In the genomic region with DNA sequence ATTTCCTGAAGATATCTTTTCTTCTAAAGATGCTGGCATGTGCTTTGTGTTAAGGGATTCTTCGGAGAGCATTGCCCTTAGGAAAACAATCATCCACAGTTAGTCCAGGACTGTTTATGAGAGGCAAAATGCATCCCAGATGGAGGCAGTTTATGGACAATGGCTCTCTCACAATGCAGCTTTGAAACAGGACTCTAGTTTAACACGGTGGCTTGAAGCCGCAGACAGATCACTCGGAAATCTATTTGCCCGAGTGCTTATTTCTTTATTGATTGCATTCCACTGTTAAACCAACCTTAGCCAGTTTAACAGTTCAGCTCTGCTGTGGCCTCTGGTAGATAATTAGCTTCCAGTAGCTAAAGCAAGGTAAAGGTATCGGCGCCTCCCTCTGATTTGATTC, we compare ENCODE assay signal across 11 mouse cellular contexts.
DNase-seq lines count a peak whose midpoint lies in the region; ATAC-seq and TF ChIP-seq lines count a peak whose summit lies in the region.
"Had no signal": no experiment of that assay in that cellular context is flagged by ENCODE, and none has a peak within 500 bp of the region (broad histone marks: within the 10 kb centered on the region; RNA-seq: fewer than 3 reads in every experiment).

No protein-coding gene starts in this region.

- no peak for ATAC-seq in midbrain, postnatal 0 days (ENCODE audit: low FRiP score)
- ATAC-seq in embryonic facial prominence, embryonic 15.5 days (ENCODE audit: insufficient number of reproducible peaks, low FRiP score, low TSS enrichment, low read depth): peak; percentile 47; the same call in 1 of the 2 replicates
- no peak for ATAC-seq in CD4-positive, CD25-positive, alpha-beta regulatory T cell, adult 4 months
- ATAC-seq: intestine, postnatal 0 days had no signal

- peaks cover 14% of the 10 kb centered on the region; the same call in 1 of the 2 replicates for H3K4me1 ChIP-seq in midbrain, embryonic 10.5 days
- no peaks in the 10 kb centered on the region for H3K4me1 ChIP-seq in midbrain, postnatal 0 days (ENCODE audit: insufficient read depth, low read length)
- H3K4me1 ChIP-seq in embryonic facial prominence, embryonic 15.5 days: peaks cover 53% of the 10 kb centered on the region

- no peak for DNase-seq in midbrain, embryonic 10.5 days (ENCODE audit: low spot score)
- no peak for DNase-seq in midbrain, postnatal 0 days (ENCODE audit: low spot score)
- DNase-seq in kidney, postnatal 14 days: peak; percentile 52
- DNase-seq in layer of hippocampus, postnatal 14 days (ENCODE audit: low spot score in 2 of 2): no peak
- no peak for DNase-seq in left cerebral cortex, postnatal 36 days (ENCODE audit: low spot score in 2 of 2)
- DNase-seq: cerebellum, postnatal 36 days; lung, postnatal 10 days had no signal

- no peak for TF ChIP-seq CTCF in midbrain, postnatal 0 days (IDR thresholded peaks at IDR 0.05)

- WGBS in midbrain, embryonic 10.5 days: 65% methylated on average over 7 of the region's 7 CpGs
- 49% methylated on average over 7 of the region's 7 CpGs for WGBS in midbrain, postnatal 0 days
- 37% methylated on average over 7 of the region's 7 CpGs for WGBS in embryonic facial prominence, embryonic 15.5 days

- no peak overlapping the region for H3K4me2 ChIP-seq in midbrain, postnatal 0 days (ENCODE audit: low read depth, low read length, poor library complexity, severe bottlenecking)
- H3K4me2 ChIP-seq in embryonic facial prominence, embryonic 15.5 days (replicated peaks): no peak overlapping the region
- H3K4me2 ChIP-seq: limb, embryonic 15.5 days had no signal

- no peaks in the 10 kb centered on the region for H3K9me3 ChIP-seq in midbrain, embryonic 10.5 days (replicated peaks)
- no peaks in the 10 kb centered on the region for H3K9me3 ChIP-seq in midbrain, postnatal 0 days (ENCODE audit: low read length)
- no peaks in the 10 kb centered on the region for H3K9me3 ChIP-seq in embryonic facial prominence, embryonic 15.5 days (replicated peaks)
- H3K9me3 ChIP-seq: limb, embryonic 15.5 days had no signal

- H3K4me3 ChIP-seq in midbrain, embryonic 10.5 days: no peak overlapping the region
- no peak overlapping the region for H3K4me3 ChIP-seq in midbrain, postnatal 0 days (ENCODE audit: low read depth, low read length)
- H3K4me3 ChIP-seq in embryonic facial prominence, embryonic 15.5 days (replicated peaks): no peak overlapping the region
- H3K4me3 ChIP-seq: limb, embryonic 15.5 days had no signal

- peaks cover 76% of the 10 kb centered on the region for H3K36me3 ChIP-seq in midbrain, embryonic 10.5 days
- peaks cover 5% of the 10 kb centered on the region; the same call in 1 of the 2 replicates for H3K36me3 ChIP-seq in midbrain, postnatal 0 days (ENCODE audit: insufficient read depth, low read length)
- no peaks in the 10 kb centered on the region for H3K36me3 ChIP-seq in embryonic facial prominence, embryonic 15.5 days

- H3K27me3 ChIP-seq in midbrain, embryonic 10.5 days (ENCODE audit: low read depth, poor library complexity, severe bottlenecking): no peaks in the 10 kb centered on the region
- H3K27me3 ChIP-seq in midbrain, postnatal 0 days (ENCODE audit: insufficient read depth, low read length): no peaks in the 10 kb centered on the region
- no peaks in the 10 kb centered on the region for H3K27me3 ChIP-seq in embryonic facial prominence, embryonic 15.5 days
- H3K27me3 ChIP-seq: limb, embryonic 15.5 days had no signal

- H3K27ac ChIP-seq in midbrain, embryonic 10.5 days (replicated peaks): peak overlapping the region; percentile 10; the same call in 1 of the 2 replicates
- H3K27ac ChIP-seq in midbrain, postnatal 0 days (ENCODE audit: low read depth, low read length): no peak overlapping the region
- peak overlapping the region; percentile 36; the same call in 1 of the 2 replicates for H3K27ac ChIP-seq in embryonic facial prominence, embryonic 15.5 days (replicated peaks)

- H3K9ac ChIP-seq in midbrain, postnatal 0 days (replicated peaks; ENCODE audit: low read length, poor library complexity, severe bottlenecking): no peak overlapping the region
- no peak overlapping the region for H3K9ac ChIP-seq in embryonic facial prominence, embryonic 15.5 days
- H3K9ac ChIP-seq: limb, embryonic 15.5 days had no signal

- intact Hi-C loops in left cerebral cortex, postnatal 36 days (cut with DNase I): no loop called here
